Mouse (Mus musculus) E14TG2a.4 (cell line): ENCODE data around the gene Itgb5.

Experiments used
- CTCF ChIP-seq: conservative IDR thresholded peaks from 2 replicates; pipeline ENCODE4 v1.5.1; 2014; ENCODE audit warnings: low read length
- POU5F1 ChIP-seq: IDR thresholded peaks from 2 replicates; pipeline ENCODE4 v1.6.1; 2014; ENCODE audit warnings: low read length, borderline replicate concordance

- TF ChIP-seq POU5F1 (no peak), CTCF (no peak)
These were observed 42.5 kb downstream of the Itgb5 start for GRCm38 (mm10) chr16:33871865-33872443.
